Mouse (Mus musculus): ENCODE measurements around the gene Mrpl48.

Gene Mrpl48

GRCm38 (mm10) chr7:100608130-100608741, at the start of gene Mrpl48:
Gene Mrpl48, minus strand, starts transcription at chr7:100608301.
- peak; percentile 28 to 51 for DNase-seq

GRCm38 (mm10) chr7:100656739-100657138, 48.6 kb upstream of the Mrpl48 start:
- no peak for DNase-seq

- no peak for DNase-seq
These were observed 46.3 kb upstream of the Mrpl48 start for GRCm38 (mm10) chr7:100654441-100654840.

- DNase-seq, result no peak
These were observed 45.6 kb upstream of the Mrpl48 start for GRCm38 (mm10) chr7:100653480-100654266.

GRCm38 (mm10) chr7:100651011-100651410, 42.9 kb upstream of the Mrpl48 start:
- no peak for DNase-seq

- no peak for DNase-seq
These were observed 42.3 kb upstream of the Mrpl48 start for GRCm38 (mm10) chr7:100650421-100650820.

GRCm38 (mm10) chr7:100649826-100650225, 41.7 kb upstream of the Mrpl48 start:
- no peak for DNase-seq

- no peak for DNase-seq
These were observed 41.0 kb upstream of the Mrpl48 start for GRCm38 (mm10) chr7:100649095-100649494.

GRCm38 (mm10) chr7:100645147-100645546, 37.0 kb upstream of the Mrpl48 start:
- DNase-seq, result peak; percentile 31 to 72

GRCm38 (mm10) chr7:100642413-100642812, 34.3 kb upstream of the Mrpl48 start:
- no peak for DNase-seq

- DNase-seq, result peak; percentile 11 to 35
These were observed 29.6 kb upstream of the Mrpl48 start for GRCm38 (mm10) chr7:100637657-100638056.

GRCm38 (mm10) chr7:100624538-100624937, 16.4 kb upstream of the Mrpl48 start:
- DNase-seq, result peak; percentile 84 to 88

- DNase-seq, result no peak
These were observed 14.2 kb upstream of the Mrpl48 start for GRCm38 (mm10) chr7:100622277-100622676.

- DNase-seq, result no peak
These were observed 8.2 kb upstream of the Mrpl48 start for GRCm38 (mm10) chr7:100616121-100616857.

- no peak for DNase-seq
These were observed 809 bp upstream of the Mrpl48 start for GRCm38 (mm10) chr7:100608910-100609309.

- peak; percentile 98 for DNase-seq
These were observed 629 bp downstream of the Mrpl48 start, which contains the start of gene Rab6a for GRCm38 (mm10) chr7:100607214-100608129. Gene Rab6a, plus strand, starts transcription at chr7:100607410.

GRCm38 (mm10) chr7:100600211-100600610, 7.9 kb downstream of the Mrpl48 start:
- no peak for DNase-seq

GRCm38 (mm10) chr7:100593349-100593748, 14.8 kb downstream of the Mrpl48 start:
- no peak for DNase-seq

GRCm38 (mm10) chr7:100591522-100591852, 16.6 kb downstream of the Mrpl48 start:
- no peak for DNase-seq

- peak; percentile 82 to 85 for DNase-seq
These were observed 17.1 kb downstream of the Mrpl48 start for GRCm38 (mm10) chr7:100590845-100591521.

GRCm38 (mm10) chr7:100590504-100590844, 17.6 kb downstream of the Mrpl48 start:
- DNase-seq, result no peak

- DNase-seq, result no peak
These were observed 18.3 kb downstream of the Mrpl48 start for GRCm38 (mm10) chr7:100589816-100590215.

Data from kidney, adult 8-10 months (tissue).